Mouse (Mus musculus): ENCODE measurements around the gene Ttc1.

GRCm38 (mm10) chr11:43705751-43706150 is 42.1 kb downstream of the Ttc1 start:
- no peak for TF ChIP-seq CTCF (IDR thresholded peaks at IDR 0.05; ENCODE audit: low read depth, low read length)
- no peak for TF ChIP-seq POLR2A (IDR thresholded peaks at IDR 0.05; ENCODE audit: insufficient read depth, low read length)
- no peak for TF ChIP-seq EP300 (IDR thresholded peaks at IDR 0.05; ENCODE audit: insufficient read depth, low read depth, low read length)

Data from ES-Bruce4 (cell line).